Mouse (Mus musculus) embryonic facial prominence, embryonic 10.5 days (tissue): ENCODE measurements around the gene Gm17693. TPM values are rescaled to one million over a fixed set of nuclear protein-coding genes. Genes with fewer than 3 reads are reported as not detected.
"Not testable (repeated sequence)": the region's sequence is repeated elsewhere in the genome, so short reads cannot be mapped to it uniquely, and the experiment has no call there.

Source experiments
- DNase-seq: peaks from one replicate; pipeline ENCODE4 v3.0.0-alpha.2; 2017; ENCODE audit warnings: low spot score
- H3K27ac ChIP-seq: fragments of 300-500 bp; sonication (generic); replicated peaks from 2 replicates; pipeline ENCODE4 v1.5.1; 2016; ENCODE audit warnings: mild to moderate bottlenecking
- H3K27me3 ChIP-seq: fragments of 300-500 bp; sonication (generic); replicated peaks from 2 replicates; pipeline ENCODE4 v1.6.1; 2016; ENCODE audit warnings: low read depth, mild to moderate bottlenecking; ENCODE audit not compliant: poor library complexity, severe bottlenecking
- H3K36me3 ChIP-seq: fragments of 300-500 bp; sonication (generic); replicated peaks from 2 replicates; pipeline ENCODE4 v1.6.1; 2016; ENCODE audit warnings: mild to moderate bottlenecking, moderate library complexity
- H3K4me1 ChIP-seq: fragments of 300-500 bp; sonication (generic); 2 replicates; pipeline ENCODE4 v1.6.1; 2016
- H3K4me3 ChIP-seq: fragments of 300-500 bp; sonication (generic); 2 replicates; pipeline ENCODE4 v1.5.1; 2016; ENCODE audit warnings: mild to moderate bottlenecking, moderate library complexity
- H3K9me3 ChIP-seq: fragments of 300-500 bp; sonication (generic); 2 replicates; pipeline ENCODE4 v1.6.1; 2016; ENCODE audit warnings: mild to moderate bottlenecking
- WGBS: fragments of 180-500 bp; shearing (Covaris S2); methylation state at CpG from one replicate; pipeline ENCODE4 v1.1.7; 2016; 5-methylcytosine and 5-hydroxymethylcytosine counted together
- polyA plus RNA-seq: library from polyadenylated mRNA; unstranded; fragments of >200 nt; fragmentation: Nextera tagmentation; extraction: Ambion mirVana; gene quantifications from 2 replicates; pipeline ENCODE4 v1.2.1, GENCODE M21; 2016

Gm17693 gene
- polyA plus RNA-seq = not detected in 2 replicates

GRCm38 (mm10) chrX:125705144-125705543 lies at the start of gene Gm17693:
Gm17693 (plus strand) TSS chrX:125705444.
- not testable (repeated sequence) for H3K4me3 ChIP-seq, H3K27ac ChIP-seq, H3K4me1 ChIP-seq, H3K36me3 ChIP-seq, DNase-seq, H3K9me3 ChIP-seq, H3K27me3 ChIP-seq
- WGBS = no CpG with 5 or more reads among the region's 4 CpGs
